Mouse (Mus musculus): ENCODE data around the gene Gm10031. TPM values are rescaled to one million over a fixed set of nuclear protein-coding genes. Genes with fewer than 3 reads are reported as not detected.

Gene Gm10031
- total RNA-seq, 1 experiment from 2014 or later, result 38.0 TPM

- no peak for DNase-seq
Measured at GRCm38 (mm10) chr1:156543999-156544398, 20.2 kb downstream of the Gm10031 start.

- peak; percentile 91 for DNase-seq
Measured at GRCm38 (mm10) chr1:156558024-156558930, 34.5 kb downstream of the Gm10031 start, which contains the start of gene Abl2. Abl2 (plus strand) TSS chr1:156558786.

- peak; percentile 63 for DNase-seq
Measured at GRCm38 (mm10) chr1:156558950-156559640, 35.3 kb downstream of the Gm10031 start.

DNA sequence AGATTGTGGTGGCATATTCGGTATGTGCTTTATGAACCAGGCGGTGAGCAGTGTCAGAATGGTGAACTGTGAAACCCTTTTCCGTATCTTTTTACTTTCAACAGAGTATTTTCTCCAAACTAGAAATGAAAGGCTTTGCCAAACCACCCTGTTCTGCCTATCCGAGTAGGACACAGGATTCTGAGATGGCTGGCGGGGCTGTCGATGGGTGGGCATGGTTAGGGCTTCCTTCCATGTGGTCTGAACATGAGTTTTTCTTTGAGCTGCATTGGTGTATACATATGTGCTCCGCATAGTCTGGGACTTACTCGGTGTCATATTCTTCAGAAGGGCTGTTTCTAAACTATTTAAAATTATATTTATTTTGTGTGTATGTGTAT, 35.8 kb downstream of the Gm10031 start:
- no peak for DNase-seq

DNA sequence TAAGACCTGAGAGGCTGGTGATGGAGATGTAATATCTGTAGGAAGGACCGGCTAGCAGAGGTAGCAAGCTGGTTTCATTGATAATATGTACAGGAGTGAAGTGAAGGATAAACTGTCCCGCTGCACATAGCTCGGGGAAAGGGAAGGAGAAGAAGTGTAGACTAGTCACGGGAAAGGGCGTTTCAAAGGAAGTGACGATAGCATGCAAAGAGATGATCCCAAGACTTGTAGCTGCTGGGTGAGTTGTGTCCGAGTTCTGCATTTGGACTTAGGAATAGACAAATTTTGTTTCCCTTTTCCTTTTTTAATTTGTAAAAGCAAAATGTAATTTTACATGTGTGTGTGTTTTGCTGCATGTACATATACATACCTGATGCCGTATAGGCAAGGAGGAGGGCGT, 36.7 kb downstream of the Gm10031 start:
- DNase-seq, result no peak

DNA sequence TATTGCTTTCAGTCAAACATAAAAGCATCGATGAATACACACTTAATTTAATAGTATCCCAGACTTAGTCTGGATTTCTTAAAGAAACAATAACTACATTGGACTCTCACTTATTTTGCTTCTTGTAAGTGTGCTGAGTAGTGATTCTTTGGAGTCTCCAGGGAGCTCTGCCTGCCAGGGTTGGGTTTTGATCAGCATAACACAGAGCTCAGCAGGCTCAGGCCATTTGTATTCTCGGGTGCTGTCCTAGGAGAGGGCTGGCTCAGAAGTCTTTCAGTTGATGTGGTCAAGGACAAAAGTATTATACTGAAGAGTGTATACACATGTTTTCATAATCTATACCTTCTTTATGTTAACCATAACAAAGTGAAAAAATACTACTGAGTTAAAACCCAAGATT, 41.5 kb downstream of the Gm10031 start:
- DNase-seq, result no peak

GRCm38 (mm10) chr1:156566132-156566531, 42.3 kb downstream of the Gm10031 start:
- DNase-seq, result no peak

GRCm38 (mm10) chr1:156569615-156570014, 45.8 kb downstream of the Gm10031 start:
- no peak for DNase-seq

DNA sequence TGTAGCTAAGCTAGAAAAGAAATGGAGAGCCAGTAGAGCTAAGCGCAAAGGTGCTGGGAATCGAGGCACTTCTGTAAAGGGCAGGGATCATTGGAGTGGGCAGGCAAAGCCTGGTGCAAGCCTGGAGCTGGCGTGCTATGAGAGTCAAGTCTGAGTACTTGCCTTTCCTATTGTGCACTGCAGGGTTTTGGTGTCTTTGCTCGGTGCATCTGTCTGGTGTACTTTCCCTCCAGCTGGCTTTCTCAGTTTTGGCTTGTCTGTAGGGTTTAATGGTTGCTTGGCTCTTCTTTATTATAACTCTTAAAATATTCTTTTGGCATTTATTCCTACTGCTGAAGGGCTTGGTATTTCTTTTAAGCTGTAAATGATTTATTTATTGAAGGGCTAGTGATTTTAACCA, 49.1 kb downstream of the Gm10031 start:
- DNase-seq, result no peak

Other genes with a start within 250 kb of the Gm10031 start
- not detected in 2 replicates for gene Tdrd5, start 220.3 kb upstream of the Gm10031 start, total RNA-seq (2021)
- not detected in 2 replicates for gene Nphs2, start 213.3 kb upstream of the Gm10031 start, total RNA-seq (2021)
- gene Gm2000, start 158.0 kb upstream of the Gm10031 start, total RNA-seq (2021), result 571 and 676 TPM in 2 replicates
- gene Axdnd1, start 102.9 kb upstream of the Gm10031 start, total RNA-seq (2021), result 2.9 and 5.6 TPM in 2 replicates
- 728 and 1,057 TPM in 2 replicates for gene Soat1, start 49.7 kb upstream of the Gm10031 start, total RNA-seq (2021)
- gene Abl2, start 34.8 kb downstream of the Gm10031 start, total RNA-seq (2021), result 22.3 and 24.1 TPM in 2 replicates
- 13.8 and 19.3 TPM in 2 replicates for gene Tor3a, start 150.3 kb downstream of the Gm10031 start, total RNA-seq (2021)
- gene Fam20b, start 195.1 kb downstream of the Gm10031 start, total RNA-seq (2021), result 47.6 and 58.9 TPM in 2 replicates

All from adrenal gland, postnatal 25 days (tissue).